Mouse (Mus musculus) liver, embryonic 11.5 days (tissue): ENCODE measurements around the gene BC028528. TPM values are rescaled to one million over a fixed set of nuclear protein-coding genes. Genes with fewer than 3 reads are reported as not detected.
"Not testable (repeated sequence)": the region's sequence is repeated elsewhere in the genome, so short reads cannot be mapped to it uniquely, and the experiment has no call there.

ENCODE experiments used
- ATAC-seq: fragments of 200-750 bp; cut with Nextera tagmentation; replicated peaks from 2 replicates; pipeline ENCODE4 v1.8.0; 2017; ENCODE audit warnings: moderate number of reproducible peaks, mild to moderate bottlenecking, moderate TSS enrichment, moderate library complexity; ENCODE audit not compliant: low FRiP score
- DNase-seq: peaks from one replicate; pipeline ENCODE4 v3.0.0-alpha.2; 2017; ENCODE audit warnings: low spot score
- H3K27ac ChIP-seq: fragments of 300-500 bp; sonication (generic); 2 replicates; pipeline ENCODE4 v1.5.1; 2014; ENCODE audit warnings: mild to moderate bottlenecking, low read depth, low read length, control low read depth
- H3K27me3 ChIP-seq: fragments of 300-500 bp; sonication (generic); replicated peaks from 2 replicates; pipeline ENCODE4 v1.6.1; 2014; ENCODE audit warnings: low read length, mixed read lengths; ENCODE audit not compliant: control insufficient read depth, insufficient read depth
- H3K36me3 ChIP-seq: fragments of 300-500 bp; sonication (generic); 2 replicates; pipeline ENCODE4 v1.6.1; 2014; ENCODE audit warnings: mild to moderate bottlenecking, low read length, moderate library complexity, mixed read lengths; ENCODE audit not compliant: control insufficient read depth, insufficient read depth
- H3K4me1 ChIP-seq: fragments of 300-500 bp; sonication (generic); replicated peaks from 2 replicates; pipeline ENCODE4 v1.6.1; 2014; ENCODE audit warnings: low read length, mixed read lengths; ENCODE audit not compliant: control insufficient read depth, insufficient read depth
- H3K4me2 ChIP-seq: fragments of 300-500 bp; sonication (generic); 2 replicates; pipeline ENCODE4 v1.6.1; 2014; ENCODE audit warnings: mild to moderate bottlenecking, control low read depth, moderate library complexity
- H3K4me3 ChIP-seq: fragments of 300-500 bp; sonication (generic); 2 replicates; pipeline ENCODE4 v1.5.1; 2014; ENCODE audit warnings: low read depth, low read length, control low read depth
- H3K9ac ChIP-seq: fragments of 300-500 bp; sonication (generic); 2 replicates; pipeline ENCODE4 v1.6.1; 2014; ENCODE audit warnings: low read depth, low read length, control low read depth
- H3K9me3 ChIP-seq: fragments of 300-500 bp; sonication (generic); 2 replicates; pipeline ENCODE4 v1.6.1; 2016; ENCODE audit warnings: low read length, inconsistent platforms, mixed read lengths; ENCODE audit not compliant: control insufficient read depth
- WGBS: fragments of 180-500 bp; shearing (Covaris S2); extraction: QIAGEN DNeasy Blood & Tissue Kit; methylation state at CpG from one replicate; pipeline ENCODE4 v1.1.7; 2014; 5-methylcytosine and 5-hydroxymethylcytosine counted together
- polyA plus RNA-seq: library from polyadenylated mRNA; unstranded; fragments of >200 nt; fragmentation: Nextera tagmentation; extraction: Ambion mirVana; gene quantifications from 2 replicates; pipeline ENCODE4 v1.2.1, GENCODE M21; 2014

The BC028528 gene
- polyA plus RNA-seq, 1 experiment from 2014 or later = 13.5 TPM

DNA sequence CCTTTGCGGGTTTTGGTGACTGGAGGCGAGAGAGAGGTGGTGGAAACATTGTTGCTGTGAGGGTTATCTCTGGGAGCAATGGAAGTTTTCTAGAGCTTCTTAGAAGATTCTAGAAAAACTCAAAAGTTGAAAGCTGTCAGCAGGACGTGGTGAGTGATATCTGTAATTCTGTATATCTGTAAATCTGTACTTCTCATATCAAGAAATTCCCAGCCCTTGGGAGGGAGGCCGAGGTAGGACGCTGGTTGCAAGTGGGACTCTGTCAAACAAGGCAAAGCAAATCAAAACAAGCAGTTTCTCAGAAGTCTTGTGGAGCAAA lies 38.6 kb upstream of the BC028528 start:
- 0% methylated on average over 5 of the region's 5 CpGs for WGBS
- Histone ChIP-seq H3K4me1 (peaks cover 11% of the 10 kb centered on the region), H3K9me3 (no peaks in the 10 kb centered on the region), H3K27ac (peak overlapping the region; percentile 95), H3K4me2 (peak overlapping the region; percentile 89), H3K4me3 (peak overlapping the region; percentile 99), H3K36me3 (peaks cover 18% of the 10 kb centered on the region; the same call in 1 of the 2 replicates), H3K27me3 (no peaks in the 10 kb centered on the region), H3K9ac (peak overlapping the region; percentile 100)
- ATAC-seq (no peak), DNase-seq (no peak)

DNA sequence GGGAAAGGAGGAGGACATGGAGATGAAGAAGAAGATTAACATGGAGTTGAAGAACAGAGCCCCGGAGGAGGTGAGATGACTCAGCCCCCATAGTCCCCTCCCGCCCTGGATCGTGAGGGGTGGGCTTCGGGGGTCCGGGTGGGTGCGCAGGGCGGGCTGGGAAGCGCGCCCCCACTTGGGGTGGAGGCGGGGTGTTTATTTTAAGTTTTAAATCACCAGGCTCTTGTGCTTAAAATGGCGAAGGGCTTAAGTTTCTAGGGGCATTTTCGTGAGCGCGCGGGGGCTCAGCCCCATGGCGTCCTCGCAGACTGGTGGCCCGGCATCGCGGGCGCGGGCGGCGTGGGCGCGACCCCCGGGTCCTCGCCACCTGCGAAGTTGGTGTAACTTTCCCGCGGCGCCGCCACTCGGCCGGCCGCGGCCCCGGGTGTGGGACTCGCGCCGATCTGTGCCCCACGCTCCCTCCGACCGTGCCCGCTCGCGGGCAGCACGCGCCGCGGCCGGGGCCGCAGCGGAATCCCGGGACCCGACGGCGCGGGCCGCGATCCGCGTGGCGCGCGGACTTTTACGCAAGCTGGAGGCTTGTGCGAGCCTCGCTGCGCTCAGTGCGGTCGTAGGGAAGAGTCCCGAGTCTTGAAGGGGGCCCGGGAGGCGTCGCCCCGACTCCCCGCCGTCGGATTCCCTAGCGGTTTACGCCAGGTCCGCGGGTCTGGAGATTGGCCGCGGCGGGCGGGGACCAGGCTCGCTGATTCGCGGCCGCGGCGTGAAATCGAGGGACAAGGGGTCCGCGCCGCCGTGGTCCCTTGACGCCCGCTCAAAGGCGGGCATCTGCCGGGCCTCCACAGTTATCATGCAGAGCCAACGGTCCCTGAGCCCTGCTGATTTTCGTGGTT lies 38.0 kb upstream of the BC028528 start:
- no peaks in the 10 kb centered on the region for H3K9me3 ChIP-seq
- H3K27me3 ChIP-seq = no peaks in the 10 kb centered on the region
- DNase-seq (peak; percentile 76), ATAC-seq (peak; percentile 22; the same call in 1 of the 2 replicates)
- peak overlapping the region; percentile 95 for H3K27ac ChIP-seq
- H3K4me3 ChIP-seq = peak overlapping the region; percentile 99
- peaks cover 15% of the 10 kb centered on the region; the same call in 1 of the 2 replicates for H3K36me3 ChIP-seq
- H3K4me2 ChIP-seq = peak overlapping the region; percentile 89
- H3K9ac ChIP-seq = peak overlapping the region; percentile 100
- H3K4me1 ChIP-seq = peaks cover 11% of the 10 kb centered on the region
- under 1% methylated on average over 87 of the region's 105 CpGs for WGBS

DNA sequence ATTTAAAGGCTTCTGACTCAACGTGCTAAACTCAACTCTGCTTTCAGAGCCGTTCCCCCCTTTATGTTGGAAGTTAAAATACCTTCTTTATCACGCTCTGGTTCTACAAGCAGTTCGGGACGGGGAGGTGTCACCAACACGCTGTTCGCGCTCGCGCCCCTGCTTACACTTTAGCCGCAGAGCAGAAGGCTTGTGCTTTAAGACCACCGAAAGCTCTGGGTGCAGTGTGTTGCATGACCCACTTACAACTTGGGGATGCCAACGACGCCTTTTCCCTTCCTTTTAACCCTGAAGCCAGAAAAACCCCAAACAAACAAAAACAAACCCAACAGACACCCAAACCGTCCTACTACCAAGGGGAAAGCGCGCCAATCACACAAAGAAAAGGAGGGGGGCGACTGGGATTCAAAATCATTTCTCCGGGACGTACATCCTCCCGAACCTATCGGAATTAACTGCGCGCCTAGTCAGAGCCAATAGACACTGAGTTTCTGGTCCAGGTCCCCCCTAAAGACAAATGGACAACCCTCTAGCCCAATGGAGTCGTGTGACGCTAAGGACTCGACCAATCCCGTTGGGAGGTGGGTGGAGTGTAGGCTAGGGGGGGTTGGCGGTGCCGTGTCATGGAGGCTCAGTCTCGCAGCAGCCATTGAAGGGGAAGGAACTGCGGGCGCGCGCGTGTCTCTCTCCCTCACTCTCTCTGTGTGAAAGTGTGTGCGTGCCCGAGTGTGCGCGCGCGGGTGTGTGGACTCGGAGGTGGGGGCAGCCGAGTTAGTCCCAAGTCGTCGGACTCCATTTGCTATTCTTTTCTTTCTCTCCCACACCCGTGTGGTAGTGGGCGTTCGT lies 37.1 kb upstream of the BC028528 start, which contains the start of gene Anp32e:
Anp32e (plus strand) TSS at position 589 of the 846 bp plus-strand sequence.
- peak within 1 kb of the TSS; percentile 99 for H3K4me3 ChIP-seq

DNA sequence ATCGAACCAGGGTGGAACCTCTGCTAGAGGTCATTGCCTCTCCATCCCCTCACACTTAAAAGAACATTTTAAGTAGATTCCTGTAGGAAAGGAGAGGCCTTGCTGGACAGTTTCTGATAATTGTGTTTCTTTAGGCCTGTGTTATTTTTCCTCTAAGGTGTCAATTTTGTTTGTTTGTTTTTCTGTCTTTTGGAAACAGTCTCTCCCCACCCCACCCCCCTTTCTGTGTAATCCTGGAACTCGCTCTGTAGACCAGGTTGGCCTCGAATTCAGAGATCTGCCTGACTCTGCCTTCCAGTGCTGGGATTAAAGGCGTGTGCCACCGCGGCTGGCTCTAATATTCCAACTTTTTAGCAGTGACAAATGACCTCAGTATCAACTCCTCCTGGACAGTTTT lies 36.5 kb upstream of the BC028528 start:
- no peak for DNase-seq
- no peak for ATAC-seq
- Histone ChIP-seq H3K9me3 (no peaks in the 10 kb centered on the region), H3K27ac (peak overlapping the region; percentile 91), H3K9ac (peak overlapping the region; percentile 100), H3K4me1 (peaks cover 11% of the 10 kb centered on the region), H3K36me3 (peaks cover 2% of the 10 kb centered on the region; the same call in 1 of the 2 replicates), H3K4me2 (peak overlapping the region; percentile 78), H3K27me3 (no peaks in the 10 kb centered on the region), H3K4me3 (peak overlapping the region; percentile 99)
- WGBS = 52% methylated on average over 6 of the region's 6 CpGs

More for the DNA sequence above, 37.1 kb upstream of the BC028528 start, which contains the start of gene Anp32e:
- Histone ChIP-seq H3K27me3 (no peaks in the 10 kb centered on the region), H3K27ac (peak within 1 kb of the TSS; percentile 95), H3K9ac (peak within 1 kb of the TSS; percentile 100), H3K9me3 (no peaks in the 10 kb centered on the region), H3K4me2 (peak within 1 kb of the TSS; percentile 89), H3K4me1 (peaks cover 11% of the 10 kb centered on the region), H3K36me3 (peaks cover 8% of the 10 kb centered on the region; the same call in 1 of the 2 replicates)
- under 1% methylated on average over 49 of the region's 49 CpGs for WGBS
- ATAC-seq = peak; percentile 100
- DNase-seq = peak; percentile 95

DNA sequence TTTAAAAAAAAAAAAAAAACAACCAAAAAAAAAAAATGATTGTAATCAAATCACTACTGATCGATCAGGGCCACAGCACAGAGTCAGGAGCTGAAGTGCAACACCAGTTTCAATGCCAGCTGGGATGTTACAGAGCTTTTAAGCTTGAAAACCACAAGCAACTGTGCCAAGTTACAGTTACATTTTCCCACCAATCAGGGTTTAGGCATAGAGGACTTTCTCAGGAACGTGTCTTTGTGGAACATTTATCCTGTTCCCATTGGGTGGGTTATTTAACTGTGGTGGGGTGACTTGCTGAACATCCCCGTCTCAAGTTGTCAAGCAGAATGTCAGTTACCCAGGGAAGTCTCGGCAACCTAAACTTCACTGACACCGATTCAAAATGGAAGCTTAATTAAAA lies 33.3 kb upstream of the BC028528 start:
- DNase-seq (no peak), ATAC-seq (no peak)
- Histone ChIP-seq H3K4me1 (no peaks in the 10 kb centered on the region), H3K36me3 (no peaks in the 10 kb centered on the region), H3K27me3 (no peaks in the 10 kb centered on the region), H3K4me3 (no peak overlapping the region), H3K4me2 (no peak overlapping the region), H3K9me3 (no peaks in the 10 kb centered on the region), H3K27ac (no peak overlapping the region), H3K9ac (no peak overlapping the region)
- 76% methylated on average over 5 of the region's 5 CpGs for WGBS

DNA sequence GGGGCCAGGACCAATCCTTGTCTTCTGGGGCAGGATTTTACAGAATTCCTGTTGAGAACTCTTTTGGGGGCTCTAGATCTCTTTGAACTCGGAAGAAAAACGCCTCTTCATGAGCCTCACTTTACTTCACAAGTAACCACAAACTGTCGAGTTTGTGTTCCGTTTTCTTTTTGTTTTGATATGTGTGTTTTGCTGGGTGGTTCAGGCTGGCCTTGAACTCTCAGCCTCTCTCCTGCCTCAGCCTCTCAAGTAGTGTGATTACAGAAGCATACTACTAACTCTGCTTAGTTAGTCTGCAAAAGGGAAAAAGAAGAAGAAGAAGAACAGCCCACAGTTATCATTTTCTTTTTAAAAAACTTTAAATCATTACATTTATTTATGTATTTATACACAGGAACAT lies 32.4 kb upstream of the BC028528 start:
- H3K27ac ChIP-seq = no peak overlapping the region
- DNase-seq = no peak
- 61% methylated on average over 4 of the region's 4 CpGs for WGBS
- ATAC-seq = no peak
- H3K36me3 ChIP-seq = no peaks in the 10 kb centered on the region
- H3K9ac ChIP-seq = no peak overlapping the region
- no peak overlapping the region for H3K4me3 ChIP-seq
- no peaks in the 10 kb centered on the region for H3K27me3 ChIP-seq
- H3K4me2 ChIP-seq = no peak overlapping the region
- no peaks in the 10 kb centered on the region for H3K9me3 ChIP-seq
- H3K4me1 ChIP-seq = no peaks in the 10 kb centered on the region

DNA sequence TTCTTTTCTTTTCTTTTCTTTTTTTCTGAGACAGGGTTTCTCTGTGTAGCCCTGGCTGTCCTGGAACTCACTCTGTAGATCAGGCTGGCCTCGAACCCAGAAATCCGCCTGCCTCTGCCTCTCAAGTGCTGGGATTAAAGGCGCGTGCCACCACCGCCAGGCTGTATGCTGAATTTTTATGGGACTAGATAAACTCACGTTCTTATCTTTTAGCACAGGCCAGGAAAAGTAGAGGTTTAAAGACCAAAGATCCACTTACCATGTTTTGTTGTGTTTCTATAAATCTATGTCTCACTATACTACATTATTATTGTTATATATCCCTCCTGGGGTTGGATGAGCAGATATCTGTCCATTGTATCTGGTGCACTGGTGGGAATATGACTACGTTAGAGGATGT lies 31.6 kb upstream of the BC028528 start:
- not testable (repeated sequence) for H3K4me1 ChIP-seq, ATAC-seq, H3K4me2 ChIP-seq, H3K9me3 ChIP-seq, H3K36me3 ChIP-seq, H3K9ac ChIP-seq, DNase-seq, H3K4me3 ChIP-seq, H3K27me3 ChIP-seq, H3K27ac ChIP-seq
- WGBS = 74% methylated on average over 7 of the region's 7 CpGs

DNA sequence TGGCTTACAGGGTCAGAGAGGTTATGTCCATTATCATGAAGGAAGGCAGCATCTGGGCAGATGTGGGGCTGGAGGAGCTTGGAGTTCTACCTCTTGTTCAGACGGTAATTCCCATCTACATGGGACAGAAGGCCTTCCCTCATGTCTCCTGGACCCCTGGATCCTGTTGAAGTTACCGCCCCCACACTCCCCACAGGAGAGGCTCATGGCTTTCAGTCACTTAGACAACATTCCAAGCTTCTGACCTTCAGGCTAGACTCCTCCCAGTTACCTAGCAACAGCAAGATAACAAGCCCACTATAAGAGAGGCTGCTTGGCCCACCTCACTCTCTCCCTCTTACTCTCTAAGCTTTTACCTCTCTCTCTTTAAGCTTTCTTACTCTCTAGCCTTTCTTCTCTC lies 28.7 kb upstream of the BC028528 start:
- not testable (repeated sequence) for ATAC-seq

More for the DNA sequence above, 28.7 kb upstream of the BC028528 start:
- 59% methylated on average over 2 of the region's 2 CpGs for WGBS
- not testable (repeated sequence) for DNase-seq, H3K4me1 ChIP-seq, H3K36me3 ChIP-seq, H3K9ac ChIP-seq, H3K27me3 ChIP-seq, H3K4me3 ChIP-seq, H3K27ac ChIP-seq, H3K9me3 ChIP-seq, H3K4me2 ChIP-seq
